Mouse (Mus musculus): ENCODE results near the gene Sipa1l2.

Sipa1l2 gene

GRCm38 (mm10) chr8:125576127-125576526 lies 6.5 kb upstream of the Sipa1l2 start:
- no peak for DNase-seq (ENCODE audit: low spot score)

GRCm38 (mm10) chr8:125574280-125574679 lies 4.7 kb upstream of the Sipa1l2 start:
- DNase-seq (ENCODE audit: low spot score), result peak; percentile 34

DNA sequence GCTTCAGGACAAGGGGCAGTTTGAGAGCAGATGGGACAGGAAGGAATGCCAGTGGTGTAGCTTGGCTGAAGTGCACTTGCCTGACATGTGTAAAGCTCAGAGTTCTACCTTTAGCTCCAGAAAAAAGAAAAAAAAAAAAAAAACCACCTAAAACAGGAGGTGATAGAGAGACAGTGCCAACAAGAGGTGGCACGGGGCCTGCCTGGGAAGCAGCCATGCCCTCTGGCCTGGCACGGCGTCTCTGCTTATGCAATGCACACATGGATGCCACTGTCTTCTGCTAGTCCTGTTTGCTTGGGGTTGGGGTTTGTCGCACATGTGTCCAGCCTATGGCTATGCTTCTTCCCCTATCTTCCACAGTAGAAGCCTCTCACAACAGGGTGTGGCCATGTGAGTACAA lies 2.6 kb upstream of the Sipa1l2 start:
- DNase-seq (ENCODE audit: low spot score), result no peak

- DNase-seq (ENCODE audit: low spot score), result peak; percentile 60
These were observed 1.3 kb upstream of the Sipa1l2 start for GRCm38 (mm10) chr8:125570835-125571465.

- no peak for DNase-seq (ENCODE audit: low spot score)
These were observed 781 bp upstream of the Sipa1l2 start for GRCm38 (mm10) chr8:125570389-125570788.

- DNase-seq (ENCODE audit: low spot score), result peak; percentile 22
These were observed 616 bp downstream of the Sipa1l2 start for GRCm38 (mm10) chr8:125568851-125569532.

GRCm38 (mm10) chr8:125568421-125568850 lies 1.2 kb downstream of the Sipa1l2 start:
- no peak for DNase-seq (ENCODE audit: low spot score)

DNA sequence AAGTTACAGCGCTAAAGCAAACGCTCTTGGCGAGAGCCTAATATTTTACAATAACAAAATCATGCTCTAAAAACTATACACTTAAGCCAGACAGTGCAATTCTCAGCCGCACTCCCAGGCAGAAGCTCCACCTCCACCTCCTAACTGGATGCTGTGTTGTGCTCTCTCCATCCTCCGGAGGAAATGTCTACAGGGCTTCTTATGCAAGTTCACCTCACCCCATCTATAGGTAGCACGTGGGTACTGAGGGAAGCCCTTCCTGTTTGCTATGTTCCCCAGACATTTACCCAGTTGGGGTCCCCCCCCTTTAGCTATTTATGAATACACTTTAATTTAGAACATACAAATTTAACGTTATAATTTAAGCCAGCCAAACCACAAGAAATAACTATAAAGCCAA lies 2.0 kb downstream of the Sipa1l2 start:
- DNase-seq (ENCODE audit: low spot score), result peak; percentile 64

DNA sequence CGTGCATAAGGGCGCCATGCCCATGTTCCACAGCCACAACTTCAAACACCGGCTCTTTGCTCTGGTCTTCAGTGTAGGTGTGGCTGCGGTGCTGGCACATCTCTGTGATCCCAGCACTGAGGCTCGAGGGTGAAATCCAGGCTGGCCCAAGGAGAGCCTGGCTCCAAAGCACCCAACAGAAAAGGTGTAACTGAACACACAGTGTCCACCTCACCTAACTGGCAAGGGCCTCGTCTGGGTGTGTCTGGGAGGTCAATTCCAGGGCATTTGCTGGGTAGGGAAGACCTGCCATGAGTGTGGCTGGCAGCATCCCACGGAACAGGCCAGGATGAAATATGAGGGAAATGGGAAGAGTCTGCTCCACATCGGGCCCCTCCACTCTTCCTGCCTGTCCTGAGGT lies 6.7 kb downstream of the Sipa1l2 start:
- no peak for DNase-seq (ENCODE audit: low spot score)

DNA sequence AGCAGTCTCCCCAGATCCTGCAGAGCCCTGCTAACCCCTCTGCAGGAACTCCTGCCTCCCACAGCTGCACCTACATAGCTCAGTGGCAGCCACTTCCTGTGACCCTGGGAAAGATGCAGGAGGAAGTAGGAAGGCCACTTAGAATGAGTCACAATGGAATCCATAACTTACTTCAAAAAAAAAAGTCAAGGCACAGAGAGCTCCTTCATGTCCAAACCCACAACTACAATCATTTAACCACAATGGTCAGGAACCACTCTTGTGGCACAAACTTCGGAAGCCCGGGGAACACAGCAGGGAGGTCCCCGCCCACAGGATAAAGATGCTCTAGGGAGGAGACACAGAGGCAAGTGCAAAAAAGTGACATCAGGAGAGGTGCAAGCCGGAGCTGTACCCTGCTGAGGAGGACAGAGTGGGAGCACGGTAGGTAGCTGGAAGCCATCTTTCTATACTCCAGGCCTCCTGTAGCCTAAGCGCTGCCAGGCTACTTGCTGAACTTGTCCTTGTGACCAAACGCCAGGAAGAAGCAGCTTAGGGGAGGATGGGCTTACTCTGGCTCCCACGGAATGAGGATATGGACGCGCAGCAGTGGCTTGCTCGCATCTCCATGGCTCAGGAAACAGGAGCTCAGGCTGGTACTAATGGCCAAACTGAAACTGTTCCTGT lies 8.7 kb downstream of the Sipa1l2 start:
- DNase-seq (ENCODE audit: low spot score), result peak; percentile 58

GRCm38 (mm10) chr8:125559066-125559653 lies 10.4 kb downstream of the Sipa1l2 start:
- DNase-seq (ENCODE audit: low spot score), result no peak

- peak; percentile 88 for DNase-seq (ENCODE audit: low spot score)
These were observed 11.2 kb downstream of the Sipa1l2 start for GRCm38 (mm10) chr8:125558109-125559065.

DNA sequence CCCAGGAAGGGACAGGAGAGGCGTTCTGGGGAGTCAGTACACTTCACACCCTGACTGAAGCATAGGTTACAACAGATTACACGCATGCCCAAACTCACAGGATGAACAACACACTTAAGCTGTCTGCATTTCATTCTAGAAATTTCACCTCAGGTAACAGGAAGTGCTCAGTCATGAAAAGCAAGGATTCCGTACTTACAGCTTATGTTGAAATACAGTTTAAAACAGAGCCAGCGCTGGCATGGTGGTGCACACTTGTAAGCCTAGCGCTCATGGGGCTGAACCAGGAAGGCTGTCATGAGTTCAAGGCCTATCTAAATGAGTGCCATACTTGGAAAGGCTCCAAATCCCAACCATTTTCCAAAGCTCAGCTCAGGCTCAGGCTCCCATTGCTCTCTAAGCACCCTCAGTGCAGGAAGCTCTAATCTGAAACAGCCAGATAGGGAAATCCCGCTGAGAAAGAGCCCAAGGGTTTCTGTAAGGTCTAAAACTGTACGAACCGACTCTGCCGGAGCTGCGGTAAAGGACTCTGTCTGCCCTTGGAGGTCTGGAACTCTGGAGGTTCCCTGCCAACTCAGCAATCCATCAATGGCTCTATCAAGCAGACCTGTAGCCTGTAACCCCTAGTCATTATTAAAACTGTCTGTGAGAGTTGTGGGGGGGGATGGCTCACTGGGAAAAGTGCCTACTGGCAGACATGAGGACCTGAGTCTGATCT lies 12.1 kb downstream of the Sipa1l2 start:
- DNase-seq (ENCODE audit: low spot score), result peak; percentile 5

- no peak for DNase-seq (ENCODE audit: low spot score)
These were observed 12.9 kb downstream of the Sipa1l2 start for GRCm38 (mm10) chr8:125556706-125557105.

GRCm38 (mm10) chr8:125550567-125550966 lies 19.0 kb downstream of the Sipa1l2 start:
- no peak for DNase-seq (ENCODE audit: low spot score)

DNA sequence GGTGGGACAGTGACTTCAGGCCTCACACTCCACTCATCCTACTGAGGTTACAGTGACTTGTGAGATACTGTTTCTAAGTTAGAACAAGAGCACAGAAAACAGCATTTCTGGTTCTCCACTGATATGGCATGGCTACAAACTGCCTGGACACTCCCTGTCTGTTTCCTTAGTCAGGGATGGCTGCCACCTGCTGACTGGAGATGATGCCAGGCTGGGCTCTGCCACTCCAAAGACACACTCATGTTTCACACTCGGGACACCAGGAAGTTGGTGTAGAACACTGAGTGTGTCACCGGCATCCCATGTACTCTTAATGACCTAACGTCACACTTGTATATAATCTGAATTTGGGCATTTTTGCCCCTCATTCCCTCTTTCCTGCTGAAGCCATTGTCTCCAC lies 22.3 kb downstream of the Sipa1l2 start:
- DNase-seq (ENCODE audit: low spot score), result no peak

DNA sequence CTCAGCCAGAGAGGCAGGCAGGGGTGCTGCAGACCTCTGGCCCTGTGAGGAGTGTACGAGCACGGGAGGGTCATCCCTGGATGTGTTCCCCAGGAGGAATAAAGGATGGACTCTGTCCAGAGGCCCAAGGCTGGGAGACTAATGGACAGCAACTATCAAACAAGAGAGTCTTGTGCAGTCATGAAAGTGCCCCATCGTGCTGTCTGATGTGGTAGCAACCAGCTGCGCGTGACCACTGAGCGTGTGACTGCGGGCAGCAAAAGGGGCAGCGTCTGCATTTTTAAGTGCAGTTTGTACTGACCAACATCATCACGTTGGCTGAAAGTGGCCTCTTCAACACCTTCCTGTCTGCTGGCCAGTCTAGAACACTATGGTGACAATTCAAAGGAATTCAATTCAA lies 23.7 kb downstream of the Sipa1l2 start:
- DNase-seq (ENCODE audit: low spot score), result no peak

GRCm38 (mm10) chr8:125542893-125543613 lies 26.6 kb downstream of the Sipa1l2 start:
- DNase-seq (ENCODE audit: low spot score), result no peak

DNA sequence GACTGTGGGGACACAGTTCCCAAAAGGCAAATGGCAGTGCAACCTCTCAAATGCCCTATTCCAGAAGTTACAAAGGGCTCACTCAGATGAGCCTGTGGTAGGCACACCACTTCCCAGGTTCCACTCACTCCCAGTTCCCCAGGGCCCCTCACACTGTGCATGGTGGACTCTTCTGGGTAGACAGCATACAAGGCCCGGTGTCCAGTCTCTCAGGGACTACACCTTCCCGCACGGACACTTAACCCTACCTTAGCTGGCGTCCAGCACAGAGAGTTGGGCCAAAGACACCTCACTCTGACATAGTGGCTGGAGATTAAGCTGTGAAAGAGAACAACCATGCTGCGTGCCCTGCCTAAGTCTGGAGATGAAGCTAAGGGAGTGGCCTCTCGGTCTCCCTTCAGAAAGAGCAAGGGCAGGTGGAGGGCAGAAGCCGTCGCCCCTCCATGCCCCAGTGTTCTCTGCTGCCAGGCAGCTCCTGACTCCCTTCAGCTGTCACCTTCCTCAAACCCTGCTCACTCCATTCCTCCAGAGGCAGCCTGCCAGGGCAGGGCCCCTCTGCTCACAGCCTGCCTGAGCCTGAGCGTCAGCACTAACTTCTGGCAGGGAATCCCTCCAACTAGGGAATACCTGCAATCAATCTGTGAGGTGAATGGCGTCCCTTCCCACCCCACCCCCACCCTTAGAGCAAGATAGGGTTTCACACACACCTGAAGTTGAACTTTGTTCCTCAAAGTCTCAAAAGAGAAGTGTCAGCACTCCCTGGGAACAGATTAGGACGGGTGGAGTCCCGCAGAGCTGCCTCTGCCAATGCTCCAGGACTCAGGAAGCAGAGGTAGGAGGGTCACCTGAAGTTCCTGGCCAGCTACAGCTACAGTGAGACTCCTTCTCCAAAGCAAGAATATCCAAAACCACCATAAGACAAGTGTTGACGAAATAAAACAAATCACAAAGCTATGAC lies 30.3 kb downstream of the Sipa1l2 start:
- no peak for DNase-seq (ENCODE audit: low spot score)

All from T-cell, adult 2 months (primary cell).